Mouse (Mus musculus): ENCODE results near the gene Olfr417. TPM values are rescaled to one million over a fixed set of nuclear protein-coding genes. Genes with fewer than 3 reads are reported as not detected.
"Not testable (repeated sequence)": the region's sequence is repeated elsewhere in the genome, so short reads cannot be mapped to it uniquely, and the experiment has no call there.

Gene Olfr417
- polyA plus RNA-seq (2012; rRNA removed): not detected in 2 replicates

- 68% methylated on average over 2 of the region's 2 CpGs for WGBS
- DNase-seq (ENCODE audit: low read depth, low spot score): no peak
Measured at GRCm38 (mm10) chr1:174364882-174365451, at the start of gene Olfr417. Olfr417 (plus strand) TSS chr1:174365122.

GRCm38 (mm10) chr1:174317308-174317707 is 47.6 kb upstream of the Olfr417 start:
- WGBS: 74% methylated on average over 2 of the region's 2 CpGs
- no peak for DNase-seq (ENCODE audit: low read depth, low spot score)

- DNase-seq (ENCODE audit: low read depth, low spot score): no peak
Measured at GRCm38 (mm10) chr1:174330218-174330617, 34.7 kb upstream of the Olfr417 start, which contains the start of gene Mptx1. Mptx1 (plus strand) TSS chr1:174330518.

- WGBS: 78% methylated on average over 1 of the region's 1 CpGs
- not testable (repeated sequence) for DNase-seq (ENCODE audit: low read depth, low spot score)
Measured at GRCm38 (mm10) chr1:174353636-174354035, 11.3 kb upstream of the Olfr417 start.

GRCm38 (mm10) chr1:174354640-174355039 is 10.3 kb upstream of the Olfr417 start:
- 68% methylated on average over 5 of the region's 5 CpGs for WGBS
- no peak for DNase-seq (ENCODE audit: low read depth, low spot score)

- WGBS: 79% methylated on average over 3 of the region's 3 CpGs
- no peak for DNase-seq (ENCODE audit: low read depth, low spot score)
Measured at GRCm38 (mm10) chr1:174373799-174374198, 8.9 kb downstream of the Olfr417 start.

- WGBS: 90% methylated on average over 2 of the region's 2 CpGs
- DNase-seq (ENCODE audit: low read depth, low spot score): no peak
Measured at GRCm38 (mm10) chr1:174390746-174391145, 25.8 kb downstream of the Olfr417 start, which contains the start of gene Olfr248. Olfr248 (plus strand) TSS chr1:174391046.

- 90% methylated on average over 4 of the region's 4 CpGs for WGBS
- DNase-seq (ENCODE audit: low read depth, low spot score): no peak
Measured at GRCm38 (mm10) chr1:174422959-174423358, 58.0 kb downstream of the Olfr417 start.

GRCm38 (mm10) chr1:174423764-174424163 is 58.8 kb downstream of the Olfr417 start, which contains the start of gene Olfr414:
Olfr414 (plus strand) TSS chr1:174424064.
- DNase-seq (ENCODE audit: low read depth, low spot score): no peak
- 64% methylated on average over 1 of the region's 1 CpGs for WGBS

Other genes starting within 250 kb of the Olfr417 start
- not detected in 2 replicates for gene Olfr231, start 244.0 kb upstream of the Olfr417 start, polyA plus RNA-seq (2012; rRNA removed)
- not detected in 2 replicates for gene Olfr424, start 233.6 kb upstream of the Olfr417 start, polyA plus RNA-seq (2012; rRNA removed)
- gene Olfr420, start 209.5 kb upstream of the Olfr417 start, polyA plus RNA-seq (2012; rRNA removed): not detected in 2 replicates
- not detected in 2 replicates for gene Spta1, start 192.3 kb upstream of the Olfr417 start, polyA plus RNA-seq (2012; rRNA removed)
- 0.07 TPM in 1 of 2 replicates, not detected in the other for gene Olfr419, start 113.1 kb upstream of the Olfr417 start, polyA plus RNA-seq (2012; rRNA removed)
- gene Mptx1, start 34.6 kb upstream of the Olfr417 start, polyA plus RNA-seq (2012; rRNA removed): 12.2 and 16.5 TPM in 2 replicates
- gene Olfr248, start 25.9 kb downstream of the Olfr417 start, polyA plus RNA-seq (2012; rRNA removed): not detected in 2 replicates
- not detected in 2 replicates for gene Olfr414, start 58.9 kb downstream of the Olfr417 start, polyA plus RNA-seq (2012; rRNA removed)
- gene Olfr220, start 77.0 kb downstream of the Olfr417 start, polyA plus RNA-seq (2012; rRNA removed): not detected in 2 replicates
- gene Fmn2, start 136.7 kb downstream of the Olfr417 start, polyA plus RNA-seq (2012; rRNA removed): 0.07 and 0.09 TPM in 2 replicates